Mouse (Mus musculus) forebrain, embryonic 15.5 days (tissue): ENCODE data around the gene Dlg2. TPM values are rescaled to one million over a fixed set of nuclear protein-coding genes. Genes with fewer than 3 reads are reported as not detected.

Source experiments
- ATAC-seq: fragments of 200-750 bp; cut with Nextera tagmentation; replicated peaks from 2 replicates; pipeline ENCODE4 v1.8.0; 2017; ENCODE audit warnings: mild to moderate bottlenecking, moderate TSS enrichment, moderate library complexity
- H3K27ac ChIP-seq: fragments of 300-500 bp; sonication (generic); replicated peaks from 2 replicates; pipeline ENCODE4 v1.5.1; 2015; ENCODE audit warnings: mild to moderate bottlenecking, inconsistent platforms
- H3K27me3 ChIP-seq: fragments of 300-500 bp; sonication (generic); 2 replicates; pipeline ENCODE4 v1.6.1; 2015; ENCODE audit warnings: inconsistent platforms
- H3K36me3 ChIP-seq: fragments of 300-500 bp; sonication (generic); 2 replicates; pipeline ENCODE4 v1.6.1; 2015; ENCODE audit warnings: mild to moderate bottlenecking, inconsistent platforms
- H3K4me1 ChIP-seq: fragments of 300-500 bp; sonication (generic); 2 replicates; pipeline ENCODE4 v1.6.1; 2015; ENCODE audit warnings: inconsistent platforms
- H3K4me2 ChIP-seq: fragments of 300-500 bp; sonication (generic); replicated peaks from 2 replicates; pipeline ENCODE4 v1.6.1; 2015; ENCODE audit warnings: mild to moderate bottlenecking, inconsistent platforms
- H3K4me3 ChIP-seq: fragments of 300-500 bp; sonication (generic); 2 replicates; pipeline ENCODE4 v1.5.1; 2015; ENCODE audit warnings: mild to moderate bottlenecking, inconsistent platforms
- H3K9ac ChIP-seq: fragments of 300-500 bp; sonication (generic); replicated peaks from 2 replicates; pipeline ENCODE4 v1.6.1; 2015; ENCODE audit warnings: mild to moderate bottlenecking, inconsistent platforms
- H3K9me3 ChIP-seq: fragments of 300-500 bp; sonication (generic); 2 replicates; pipeline ENCODE4 v1.6.1; 2016; ENCODE audit warnings: inconsistent platforms
- WGBS: fragments of 180-500 bp; shearing (Covaris S2); methylation state at CpG from one replicate; pipeline ENCODE4 v1.1.7; 2015; ENCODE audit warnings: mixed read lengths; 5-methylcytosine and 5-hydroxymethylcytosine counted together
- polyA plus RNA-seq: library from polyadenylated mRNA; unstranded; fragments of >200 nt; fragmentation: Nextera tagmentation; extraction: Ambion mirVana; gene quantifications from 2 replicates; pipeline ENCODE4 v1.2.1, GENCODE M21; 2015

Gene Dlg2
- polyA plus RNA-seq, 1 experiment from 2014 or later: 24.5 TPM

DNA sequence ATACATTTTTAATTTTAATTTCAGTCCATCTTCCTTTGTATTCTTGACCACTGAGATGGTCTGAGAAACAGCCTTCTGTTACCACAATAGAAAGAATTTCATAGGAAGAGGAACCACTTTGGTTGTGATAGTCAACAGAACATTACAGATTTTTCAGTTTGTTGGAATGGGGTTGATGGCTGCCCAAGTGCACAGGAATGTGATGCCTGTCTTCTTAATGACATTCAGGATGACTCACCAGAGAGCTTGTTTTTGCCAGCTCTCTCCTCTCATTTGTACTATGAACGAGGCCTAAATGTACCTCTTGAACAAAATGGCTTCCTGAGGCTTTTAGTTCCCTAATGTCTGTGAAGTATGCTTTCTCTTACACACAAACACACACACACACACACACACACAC, 1107.1 kb downstream of the Dlg2 start:
- no peak for ATAC-seq
- 48% methylated on average over 1 of the region's 1 CpGs for WGBS

DNA sequence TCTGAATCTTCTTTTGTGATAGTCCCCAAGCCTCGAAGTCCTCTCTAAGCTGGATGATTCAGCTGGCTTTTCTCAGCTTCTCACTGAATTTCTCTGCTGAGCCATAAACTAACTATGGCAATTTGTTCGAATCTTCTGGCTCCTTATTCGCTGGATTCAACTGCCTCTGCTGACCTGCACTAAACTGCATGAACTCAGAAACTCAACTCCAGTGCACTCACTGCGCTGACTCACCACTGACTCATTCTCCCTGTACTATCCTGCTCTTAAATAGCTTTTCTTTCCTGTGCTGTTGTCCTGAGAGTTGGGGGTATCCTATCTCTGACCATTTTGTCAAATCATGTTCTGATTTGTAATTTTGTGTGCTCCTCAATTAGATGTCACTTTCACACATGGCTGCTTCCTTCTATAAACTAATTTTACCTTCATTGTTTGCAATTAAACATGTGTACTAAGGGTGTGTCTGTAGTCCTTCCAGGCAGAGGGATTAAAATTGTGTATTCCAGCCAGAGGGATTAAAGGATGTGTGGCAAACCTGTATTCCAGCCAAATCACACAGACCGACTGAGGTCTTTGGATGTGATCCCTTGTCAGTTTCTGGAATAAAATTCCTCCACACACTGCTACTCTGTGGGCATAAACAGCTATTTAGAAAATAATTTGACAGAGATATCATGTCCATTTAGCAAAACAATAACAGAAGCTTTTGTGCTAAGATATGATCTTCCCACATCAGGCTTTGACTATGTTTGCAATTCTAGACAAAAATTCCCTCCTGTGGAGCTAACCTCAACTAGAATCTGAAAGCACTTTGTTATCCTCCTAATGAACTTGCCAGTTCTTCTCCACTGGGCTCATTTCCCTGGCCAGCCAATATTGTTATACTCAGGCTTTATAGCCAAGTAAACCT, 1115.0 kb downstream of the Dlg2 start:
- ATAC-seq: no peak; the same call in 1 of the 2 replicates
- no peak overlapping the region for H3K4me2 ChIP-seq
- 60% methylated on average over 5 of the region's 5 CpGs for WGBS
- H3K4me3 ChIP-seq: no peak overlapping the region
- H3K36me3 ChIP-seq: no peaks in the 10 kb centered on the region
- no peaks in the 10 kb centered on the region for H3K4me1 ChIP-seq
- no peaks in the 10 kb centered on the region for H3K27me3 ChIP-seq
- no peak overlapping the region for H3K9ac ChIP-seq
- no peak overlapping the region for H3K27ac ChIP-seq
- H3K9me3 ChIP-seq: no peaks in the 10 kb centered on the region

More for the DNA sequence above, 1107.1 kb downstream of the Dlg2 start:
- no peaks in the 10 kb centered on the region for H3K27me3 ChIP-seq
- no peak overlapping the region for H3K9ac ChIP-seq
- no peak overlapping the region for H3K4me2 ChIP-seq
- H3K9me3 ChIP-seq: no peaks in the 10 kb centered on the region
- H3K4me1 ChIP-seq: no peaks in the 10 kb centered on the region
- H3K27ac ChIP-seq: no peak overlapping the region
- no peaks in the 10 kb centered on the region for H3K36me3 ChIP-seq
- no peak overlapping the region for H3K4me3 ChIP-seq

DNA sequence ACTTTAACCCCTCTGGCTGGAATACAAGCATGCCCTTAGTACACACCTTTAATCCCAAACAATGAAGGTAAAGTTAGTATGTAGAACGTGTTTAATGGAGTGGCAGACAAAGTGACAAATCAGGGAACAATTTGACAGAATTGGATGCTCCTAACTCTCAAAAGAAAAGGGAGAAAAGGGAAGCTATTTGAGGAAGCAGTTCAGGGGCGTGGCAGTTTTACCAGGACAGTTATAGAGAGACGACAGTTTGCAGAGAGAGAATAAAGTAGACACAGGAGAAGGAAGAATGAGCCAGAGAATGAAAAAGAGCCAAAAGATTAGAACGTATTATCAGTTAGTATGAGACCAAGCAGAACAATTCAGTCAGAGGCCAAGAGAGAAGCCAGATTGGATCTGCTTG, 1122.1 kb downstream of the Dlg2 start:
- 70% methylated on average over 4 of the region's 4 CpGs for WGBS
- no peak for ATAC-seq
- no peaks in the 10 kb centered on the region for H3K4me1 ChIP-seq

DNA sequence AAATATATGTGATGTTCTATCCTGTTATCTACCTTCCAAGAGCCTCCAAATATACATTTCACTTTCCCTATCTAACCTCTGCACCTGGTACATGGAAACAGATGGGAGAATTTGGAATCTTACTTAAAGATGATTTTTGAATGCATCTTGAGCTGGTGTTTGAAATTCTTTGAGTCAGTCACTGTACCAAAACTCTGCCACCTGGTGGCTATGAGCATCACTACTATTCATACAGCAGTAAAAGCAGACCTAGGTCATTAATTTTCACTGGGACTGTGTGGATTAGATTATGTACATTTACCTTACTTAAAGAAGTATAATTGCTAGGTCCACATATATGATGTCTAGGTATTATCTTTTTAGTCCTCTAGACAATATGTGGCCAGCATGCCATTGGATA, 1124.8 kb downstream of the Dlg2 start:
- 0 out of 2 replicates have a peak, but pooled peaks have one; percentile 43 for ATAC-seq

More for the DNA sequence above, 1122.1 kb downstream of the Dlg2 start:
- Histone ChIP-seq H3K9me3 (no peaks in the 10 kb centered on the region), H3K27me3 (no peaks in the 10 kb centered on the region), H3K27ac (no peak overlapping the region), H3K36me3 (no peaks in the 10 kb centered on the region), H3K9ac (no peak overlapping the region), H3K4me2 (no peak overlapping the region), H3K4me3 (no peak overlapping the region)

DNA sequence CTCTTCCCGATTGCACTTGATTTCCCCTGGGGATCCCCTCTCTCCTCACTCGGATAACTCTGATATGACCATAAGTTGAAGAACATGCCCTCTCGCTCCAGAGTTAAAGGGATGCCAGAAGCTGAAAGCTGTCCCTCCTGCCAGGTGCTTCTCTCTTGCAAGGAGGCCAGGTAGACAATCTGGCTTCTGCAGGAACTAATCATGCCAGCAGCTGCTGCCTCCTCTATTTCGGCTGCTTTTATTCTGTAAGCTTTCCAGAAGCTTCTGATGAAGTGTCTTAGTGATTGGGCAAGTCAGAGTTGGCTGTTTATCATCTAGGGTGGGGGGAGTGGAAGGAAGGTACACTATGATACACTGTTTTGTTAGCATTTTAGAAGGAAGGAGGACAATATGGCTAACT, 1127.1 kb downstream of the Dlg2 start:
- no peak overlapping the region for H3K9ac ChIP-seq
- ATAC-seq: no peak
- H3K27ac ChIP-seq: no peak overlapping the region
- H3K4me1 ChIP-seq: no peaks in the 10 kb centered on the region
- no peak overlapping the region for H3K4me2 ChIP-seq
- no peaks in the 10 kb centered on the region for H3K9me3 ChIP-seq
- 80% methylated on average over 4 of the region's 4 CpGs for WGBS
- H3K4me3 ChIP-seq: no peak overlapping the region
- no peaks in the 10 kb centered on the region for H3K27me3 ChIP-seq
- no peaks in the 10 kb centered on the region for H3K36me3 ChIP-seq

More for the DNA sequence above, 1124.8 kb downstream of the Dlg2 start:
- no peaks in the 10 kb centered on the region for H3K9me3 ChIP-seq
- H3K36me3 ChIP-seq: no peaks in the 10 kb centered on the region
- no peak overlapping the region for H3K9ac ChIP-seq
- H3K4me1 ChIP-seq: no peaks in the 10 kb centered on the region
- H3K4me2 ChIP-seq: no peak overlapping the region
- H3K27me3 ChIP-seq: no peaks in the 10 kb centered on the region
- no peak overlapping the region for H3K4me3 ChIP-seq
- no peak overlapping the region for H3K27ac ChIP-seq

DNA sequence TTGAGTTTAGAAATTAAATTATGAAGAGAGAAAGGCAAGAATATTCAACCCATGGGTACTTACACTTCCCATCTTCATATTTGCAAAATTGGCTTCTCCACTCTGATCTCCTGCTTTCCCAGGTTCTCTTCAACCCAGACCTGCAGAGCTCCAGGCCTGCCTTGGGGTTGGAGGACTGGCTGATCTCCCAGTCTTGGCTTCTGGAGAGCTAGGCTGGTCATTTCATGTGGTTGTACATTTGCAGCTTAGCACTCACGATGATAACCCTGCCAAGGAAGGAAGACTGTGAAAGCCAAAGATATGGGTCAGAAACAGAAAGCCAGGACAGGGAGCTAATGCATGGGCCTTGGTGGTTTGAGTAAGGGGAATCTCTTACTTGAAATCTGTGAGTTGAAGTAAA, 1176.6 kb downstream of the Dlg2 start:
- no peak for ATAC-seq
- no peaks in the 10 kb centered on the region for H3K27me3 ChIP-seq
- 76% methylated on average over 1 of the region's 1 CpGs for WGBS
- no peaks in the 10 kb centered on the region for H3K4me1 ChIP-seq
- H3K9ac ChIP-seq: no peak overlapping the region
- no peak overlapping the region for H3K4me3 ChIP-seq
- H3K9me3 ChIP-seq: no peaks in the 10 kb centered on the region
- H3K4me2 ChIP-seq: no peak overlapping the region
- no peak overlapping the region for H3K27ac ChIP-seq
- no peaks in the 10 kb centered on the region for H3K36me3 ChIP-seq

DNA sequence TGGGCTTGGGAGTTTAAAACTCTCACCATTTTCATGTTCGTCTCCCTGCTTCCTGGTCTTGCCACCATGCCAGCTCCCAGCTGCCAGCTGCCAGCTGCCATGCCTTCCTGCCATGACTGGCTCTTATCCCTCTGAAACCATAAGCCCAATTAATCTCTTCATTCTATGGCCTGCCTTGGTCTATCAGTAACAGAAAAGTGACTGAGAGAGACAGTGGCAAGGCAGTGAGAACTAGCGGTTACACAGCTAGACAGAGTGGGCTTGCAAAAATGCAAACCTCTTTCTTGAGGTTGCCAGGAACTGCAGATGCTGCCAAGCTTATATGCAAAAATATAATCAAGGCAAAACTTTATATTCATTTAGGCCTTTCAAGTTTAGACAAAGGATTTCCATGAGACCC, 1183.0 kb downstream of the Dlg2 start:
- Histone ChIP-seq H3K36me3 (no peaks in the 10 kb centered on the region), H3K9ac (no peak overlapping the region), H3K4me3 (no peak overlapping the region), H3K27me3 (no peaks in the 10 kb centered on the region), H3K4me2 (no peak overlapping the region), H3K4me1 (no peaks in the 10 kb centered on the region), H3K27ac (no peak overlapping the region), H3K9me3 (no peaks in the 10 kb centered on the region)
- WGBS: 33% methylated on average over 2 of the region's 2 CpGs
- ATAC-seq: peak; percentile 61; the same call in 1 of the 2 replicates

DNA sequence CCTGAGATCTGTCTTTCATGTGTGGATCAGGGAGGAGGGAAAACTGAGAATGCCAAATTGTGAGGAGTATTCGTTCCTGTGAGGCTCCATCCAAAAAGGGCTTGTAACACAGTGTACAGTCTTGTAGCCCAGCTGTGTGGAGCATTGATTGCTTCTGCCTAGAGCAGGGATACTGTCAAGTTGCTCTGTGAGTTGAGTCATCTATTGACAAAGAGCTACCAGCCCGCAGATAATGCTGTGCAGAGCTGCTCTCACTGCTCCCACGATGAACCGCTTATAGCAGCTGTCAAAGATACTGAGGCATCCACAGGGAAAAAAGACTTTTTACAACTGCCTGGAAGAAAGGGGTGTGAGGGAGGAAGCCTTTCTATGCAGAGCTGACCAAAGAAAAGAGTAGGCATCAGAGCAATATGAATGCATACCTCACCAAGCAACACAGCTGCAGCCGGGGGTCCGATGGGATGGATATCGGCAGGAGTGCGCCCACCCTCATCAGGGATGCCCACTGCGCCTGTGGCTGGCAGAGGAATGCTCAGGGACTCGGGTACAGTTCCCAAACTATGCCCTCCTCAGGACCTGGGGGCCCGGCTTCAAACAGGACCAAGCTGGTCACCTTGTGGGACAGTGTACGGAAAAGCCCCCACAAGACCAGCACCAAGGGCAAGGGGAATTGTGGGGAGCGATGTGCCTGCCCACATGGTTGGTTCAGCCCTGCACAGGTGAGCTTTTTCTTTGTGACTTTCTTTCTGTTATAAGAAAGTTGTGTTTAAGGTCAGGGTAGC, 1196.0 kb downstream of the Dlg2 start:
- 74% methylated on average over 13 of the region's 13 CpGs for WGBS
- Histone ChIP-seq H3K27me3 (no peaks in the 10 kb centered on the region), H3K36me3 (no peaks in the 10 kb centered on the region), H3K9me3 (no peaks in the 10 kb centered on the region), H3K4me2 (no peak overlapping the region), H3K9ac (no peak overlapping the region), H3K4me3 (no peak overlapping the region), H3K27ac (no peak overlapping the region), H3K4me1 (no peaks in the 10 kb centered on the region)
- ATAC-seq: peak; percentile 61; the same call in 1 of the 2 replicates

DNA sequence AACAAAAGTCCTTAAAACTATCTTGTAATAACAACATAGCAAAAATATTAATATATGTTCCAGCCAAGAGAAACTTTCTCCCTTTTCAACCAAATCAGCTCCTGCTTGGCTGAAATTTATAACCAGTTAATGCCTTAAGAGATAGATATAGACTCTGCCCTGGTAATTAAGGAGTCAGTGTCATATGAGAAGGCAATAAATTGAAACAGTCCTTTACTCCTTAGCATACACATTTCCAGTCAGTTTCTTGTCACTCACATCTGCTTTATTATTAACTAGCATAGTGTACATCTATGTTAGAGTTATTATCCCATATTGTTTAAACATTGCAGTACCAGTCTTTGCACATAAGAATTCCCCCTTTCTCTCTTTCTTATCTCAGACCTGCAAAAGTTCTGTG, 1197.9 kb downstream of the Dlg2 start:
- H3K27me3 ChIP-seq: no peaks in the 10 kb centered on the region
- H3K36me3 ChIP-seq: no peaks in the 10 kb centered on the region
- no peak overlapping the region for H3K9ac ChIP-seq
- H3K4me1 ChIP-seq: no peaks in the 10 kb centered on the region
- no peaks in the 10 kb centered on the region for H3K9me3 ChIP-seq
- no peak overlapping the region for H3K4me3 ChIP-seq
- no peak overlapping the region for H3K27ac ChIP-seq
- no peak for ATAC-seq
- H3K4me2 ChIP-seq: no peak overlapping the region

DNA sequence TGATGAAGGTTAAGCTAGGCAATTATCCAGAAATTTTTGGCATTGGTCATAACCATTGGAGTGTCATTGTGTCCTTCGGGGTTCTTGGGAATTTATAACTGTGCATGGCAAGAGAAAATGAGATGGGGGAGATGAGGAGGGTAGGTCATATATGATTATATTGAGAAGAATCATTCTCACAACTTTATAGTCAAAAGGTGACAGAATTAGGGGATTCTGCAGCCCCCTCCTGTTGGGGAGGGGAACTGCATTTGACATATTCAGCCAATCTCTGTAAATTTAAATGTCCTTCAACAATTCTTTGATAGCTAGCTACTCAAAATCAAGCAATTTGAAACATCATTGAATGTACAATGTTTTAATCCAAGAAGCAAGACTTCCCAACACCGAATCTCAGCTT, 1201.5 kb downstream of the Dlg2 start:
- Histone ChIP-seq H3K36me3 (no peaks in the 10 kb centered on the region), H3K4me2 (no peak overlapping the region), H3K9me3 (no peaks in the 10 kb centered on the region), H3K27ac (no peak overlapping the region), H3K4me3 (no peak overlapping the region), H3K4me1 (no peaks in the 10 kb centered on the region), H3K27me3 (no peaks in the 10 kb centered on the region), H3K9ac (no peak overlapping the region)
- WGBS: 68% methylated on average over 2 of the region's 2 CpGs
- no peak for ATAC-seq

DNA sequence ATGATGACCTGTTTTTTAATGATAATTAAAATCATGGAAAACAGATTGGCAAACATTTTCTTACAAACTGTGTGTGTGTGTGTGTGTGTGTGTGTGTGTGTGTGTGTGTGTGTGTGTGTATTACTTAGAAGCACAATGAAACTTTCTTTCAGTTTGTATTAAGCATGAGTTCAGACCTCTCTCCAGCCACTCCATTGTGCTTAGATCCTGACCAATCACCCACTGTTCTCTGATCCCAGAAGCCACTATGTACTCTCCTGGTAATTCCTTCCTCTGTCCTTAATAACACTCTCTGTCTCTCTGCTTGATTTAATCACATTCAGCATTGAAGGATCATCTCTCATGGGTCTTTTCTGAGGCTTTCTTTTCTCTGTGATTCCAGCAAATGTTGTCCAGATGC, 1211.5 kb downstream of the Dlg2 start:
- Histone ChIP-seq H3K4me1 (no peaks in the 10 kb centered on the region), H3K36me3 (no peaks in the 10 kb centered on the region), H3K9ac (no peak overlapping the region), H3K4me2 (no peak overlapping the region), H3K27me3 (no peaks in the 10 kb centered on the region), H3K27ac (no peak overlapping the region), H3K9me3 (no peaks in the 10 kb centered on the region), H3K4me3 (no peak overlapping the region)
- no peak for ATAC-seq

DNA sequence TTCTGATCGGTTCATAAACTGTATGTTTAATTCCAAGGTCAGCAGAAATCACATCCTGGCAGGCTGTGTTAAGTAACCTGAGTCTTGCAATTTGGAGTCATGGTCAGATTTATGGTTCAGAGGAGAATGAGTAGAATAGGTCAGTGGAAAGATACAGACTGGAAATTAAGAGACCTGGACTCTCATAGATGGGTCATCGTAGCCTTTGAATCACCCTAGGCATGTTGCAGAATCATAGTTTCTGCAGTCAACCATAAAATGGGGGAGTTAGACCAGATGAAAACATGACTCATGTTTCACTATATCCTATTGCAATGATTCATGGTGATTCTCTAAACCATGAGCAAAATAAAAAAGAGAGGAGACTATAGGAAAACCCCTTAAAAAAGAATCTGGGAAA, 1213.4 kb downstream of the Dlg2 start:
- Histone ChIP-seq H3K4me1 (no peaks in the 10 kb centered on the region), H3K27me3 (no peaks in the 10 kb centered on the region), H3K4me2 (no peak overlapping the region), H3K36me3 (no peaks in the 10 kb centered on the region), H3K9ac (no peak overlapping the region), H3K9me3 (no peaks in the 10 kb centered on the region), H3K4me3 (no peak overlapping the region), H3K27ac (no peak overlapping the region)
- no peak for ATAC-seq
- WGBS: 84% methylated on average over 2 of the region's 2 CpGs
